Mouse (Mus musculus) ES-E14 (cell line): ENCODE measurements at regions not wholly inside any gene's neighbourhood (a gene's known extent, or its start where the extent isn't known, plus 50 kb on each side); places are given as distances from the start of the nearest gene placed in this dataset.
A peak's percentile ranks its signal among the peaks of the same experiment; 100 is the strongest.

Experiments used
- DNase-seq: peaks from one replicate; pipeline ENCODE4 v3.0.0-alpha.2; 2013; ENCODE audit warnings: low read depth, low spot score
- H3K27ac ChIP-seq: 2 replicates; pipeline ENCODE4 v1.5.1; 2012; ENCODE audit warnings: low read depth, mild to moderate bottlenecking, low read length, moderate library complexity, mixed read lengths; ENCODE audit not compliant: poor library complexity, insufficient read depth, severe bottlenecking
- H3K36me3 ChIP-seq: 2 replicates; pipeline ENCODE4 v1.6.1; 2012; ENCODE audit warnings: mild to moderate bottlenecking, low read length, moderate library complexity, mixed read lengths; ENCODE audit not compliant: control insufficient read depth, poor library complexity, insufficient read depth, severe bottlenecking
- H3K4me1 ChIP-seq, 2 experiments: fragments of 150-350 bp in 1 of 2; sonication (generic) in 1 of 2; 2 replicates each; pipeline ENCODE4 v1.6.1; 2012; ENCODE audit warnings: low read length in 2 of 2, mild to moderate bottlenecking in 1 of 2, mixed read lengths in 1 of 2; ENCODE audit not compliant: control insufficient read depth in 2 of 2, insufficient read depth in 2 of 2, poor library complexity in 1 of 2
- H3K4me3 ChIP-seq, 2 experiments: fragments of 150-350 bp in 1 of 2; sonication (generic) in 1 of 2; 2 replicates each; pipeline ENCODE4 v1.5.1; 2012; ENCODE audit warnings: low read length in 2 of 2, low read depth in 1 of 2, mild to moderate bottlenecking in 1 of 2, mixed read lengths in 1 of 2; ENCODE audit not compliant: insufficient read depth in 1 of 2, poor library complexity in 1 of 2, severe bottlenecking in 1 of 2
- H3K9ac ChIP-seq: 2 replicates; pipeline ENCODE4 v1.6.1; 2012; ENCODE audit warnings: low read depth, mild to moderate bottlenecking, low read length, mixed read lengths; ENCODE audit not compliant: poor library complexity, insufficient read depth, severe bottlenecking
- H3K9me3 ChIP-seq: fragments of 150-350 bp; sonication (generic); 2 replicates; pipeline ENCODE4 v1.6.1; 2012; ENCODE audit warnings: low read depth, mild to moderate bottlenecking, low read length; ENCODE audit not compliant: control insufficient read depth, insufficient read depth
- CHD2 ChIP-seq: IDR thresholded peaks from 2 replicates; pipeline ENCODE4 v1.6.1; 2014; ENCODE audit warnings: mild to moderate bottlenecking, low read depth, low read length, inconsistent platforms
- HCFC1 ChIP-seq: IDR thresholded peaks from 2 replicates; pipeline ENCODE4 v1.6.1; 2012; ENCODE audit warnings: low read length, inconsistent platforms, borderline replicate concordance; ENCODE audit not compliant: insufficient read depth
- MAFK ChIP-seq: IDR thresholded peaks from 2 replicates; pipeline ENCODE4 v1.6.1; 2014; ENCODE audit warnings: mild to moderate bottlenecking, low read depth, low read length, inconsistent platforms; ENCODE audit not compliant: insufficient read depth
- ZC3H11A ChIP-seq: IDR thresholded peaks from 2 replicates; pipeline ENCODE4 v1.6.1; 2012; ENCODE audit warnings: low read depth, mild to moderate bottlenecking, inconsistent platforms, low read length, borderline replicate concordance
- ZNF384 ChIP-seq: IDR thresholded peaks from 2 replicates; pipeline ENCODE4 v1.6.1; 2012; ENCODE audit warnings: low read depth, low read length, inconsistent platforms
- in situ Hi-C, 2 experiments: fragments of 600-800 bp; cut with MboI; formaldehyde crosslinking; loops; one replicate each; pipeline ENCODE4 v1.15.1; 2025; ENCODE audit warnings: low sequenced_read_pairs in 2 of 2, inconsistent platforms in 1 of 2; ENCODE audit not compliant: unreplicated experiment in 2 of 2

GRCm38 (mm10) chr17:88255744-88256598 is 184.5 kb upstream of the Foxn2 start:
- no peaks in the 10 kb centered on the region for H3K9me3 ChIP-seq
- peaks cover 4 to 12% of the 10 kb centered on the region in 2 experiments; a peak in 2 of 4 replicates for H3K4me1 ChIP-seq
- peak overlapping the region; percentile 73 for H3K9ac ChIP-seq
- DNase-seq, result peak; percentile 81
- peak overlapping the region; percentile 71 to 85 for H3K4me3 ChIP-seq
- H3K27ac ChIP-seq, result peak overlapping the region; percentile 89
- peak; percentile 76; the same call in 1 of the 2 replicates for TF ChIP-seq ZC3H11A
- TF ChIP-seq HCFC1, result peak; percentile 47; the same call in 1 of the 2 replicates
- no peak for TF ChIP-seq ZNF384
- no peak for TF ChIP-seq MAFK
- no peak for TF ChIP-seq CHD2
- H3K36me3 ChIP-seq, result no peaks in the 10 kb centered on the region
- in situ Hi-C loops, result loop anchor here in 1 of 2 experiments (25.0 kb wide), 1 partner anchor 256 kb away; no protein-coding TSS in a partner anchor

GRCm38 (mm10) chr17:88256599-88257544 is 183.6 kb upstream of the Foxn2 start:
- DNase-seq, result no peak
- Histone ChIP-seq H3K27ac (peak overlapping the region; percentile 89), H3K36me3 (no peaks in the 10 kb centered on the region), H3K4me1 (peaks cover 4 to 17% of the 10 kb centered on the region in 2 experiments; a peak in 2 of 4 replicates), H3K9me3 (no peaks in the 10 kb centered on the region), H3K9ac (peak overlapping the region; percentile 66), H3K4me3 (peak overlapping the region; percentile 71 to 85)
- in situ Hi-C loops, result loop anchor here in 1 of 2 experiments (25.0 kb wide), 1 partner anchor 255 kb away; no protein-coding TSS in a partner anchor
- TF ChIP-seq ZC3H11A (peak; percentile 16; the same call in 1 of the 2 replicates), HCFC1 (no peak)

GRCm38 (mm10) chr17:88258361-88258796 is 182.1 kb upstream of the Foxn2 start:
- peaks cover 0 to 15% of the 10 kb centered on the region in 2 experiments; a peak in 2 of 4 replicates for H3K4me1 ChIP-seq
- TF ChIP-seq MAFK (peak; percentile 57), CHD2 (no peak), ZC3H11A (no peak), HCFC1 (no peak)
- no peak overlapping the region for H3K9ac ChIP-seq
- H3K36me3 ChIP-seq, result no peaks in the 10 kb centered on the region
- H3K4me3 ChIP-seq, result 0 out of 4 replicates have a peak overlapping the region, but pooled peaks of 1 of the 2 experiments have one; percentile 23
- DNase-seq, result no peak
- no peaks in the 10 kb centered on the region for H3K9me3 ChIP-seq
- peak overlapping the region; percentile 58; the same call in 1 of the 2 replicates for H3K27ac ChIP-seq
- in situ Hi-C loops, result loop anchor here in 1 of 2 experiments (25.0 kb wide), 1 partner anchor 254 kb away; no protein-coding TSS in a partner anchor

GRCm38 (mm10) chr17:88260176-88260575 is 180.3 kb upstream of the Foxn2 start:
- 0 out of 2 replicates have a peak overlapping the region, but pooled peaks have one; percentile 20 for H3K27ac ChIP-seq
- H3K36me3 ChIP-seq, result no peaks in the 10 kb centered on the region
- in situ Hi-C loops, result loop anchor here in 1 of 2 experiments (25.0 kb wide), 1 partner anchor 252 kb away; no protein-coding TSS in a partner anchor
- TF ChIP-seq CHD2 (no peak), ZNF384 (no peak), HCFC1 (no peak), MAFK (no peak), ZC3H11A (no peak)
- H3K9me3 ChIP-seq, result no peaks in the 10 kb centered on the region
- H3K4me1 ChIP-seq, result peaks cover 0 to 15% of the 10 kb centered on the region in 2 experiments; a peak in 2 of 4 replicates
- DNase-seq, result no peak
- H3K4me3 ChIP-seq, result no peak overlapping the region
- H3K9ac ChIP-seq, result peak overlapping the region; percentile 28; the same call in 1 of the 2 replicates
